Comparison of ENCODE assay signal across 9 mouse cellular contexts in genomic region chr1:87263796-87264133, GRCm38 (mm10). TPM values are rescaled to one million over a fixed set of nuclear protein-coding genes. Genes with fewer than 3 reads are reported as not detected.
A peak's percentile ranks its signal among the peaks of the same experiment; 100 is the strongest.
DNase-seq lines count a peak whose midpoint lies in the region; ATAC-seq and TF ChIP-seq lines count a peak whose summit lies in the region.
"Had no signal": no experiment of that assay in that cellular context is flagged by ENCODE, and none has a peak within 500 bp of the region (broad histone marks: within the 10 kb centered on the region; RNA-seq: fewer than 3 reads in every experiment).

No protein-coding gene starts in this region.

- H3K27me3 ChIP-seq in heart, embryonic 10.5 days (ENCODE audit: insufficient read depth, poor library complexity, severe bottlenecking) = peaks cover 98% of the 10 kb centered on the region
- peaks cover 14% of the 10 kb centered on the region for H3K27me3 ChIP-seq in C2C12 (ENCODE audit: control insufficient read depth, insufficient read depth, insufficient read length)
- H3K27me3 ChIP-seq in forebrain, embryonic 14.5 days (replicated peaks; ENCODE audit: control insufficient read depth, insufficient read depth, low read length) = peaks cover 37% of the 10 kb centered on the region
- peaks cover 97% of the 10 kb centered on the region for H3K27me3 ChIP-seq in liver, embryonic 15.5 days

- peak overlapping the region; percentile 35 for H3ac ChIP-seq in C2C12 (ENCODE audit: control insufficient read depth, insufficient read length, low read depth)

- H3K4me2 ChIP-seq in forebrain, embryonic 14.5 days (ENCODE audit: low read length) = peak overlapping the region; percentile 99
- peak overlapping the region; percentile 65 for H3K4me2 ChIP-seq in liver, embryonic 15.5 days

- H3K27ac ChIP-seq in heart, embryonic 10.5 days = no peak overlapping the region
- no peak overlapping the region for H3K27ac ChIP-seq in forebrain, embryonic 14.5 days (ENCODE audit: low read depth, low read length)
- no peak overlapping the region for H3K27ac ChIP-seq in liver, embryonic 15.5 days (replicated peaks)

- H3K9ac ChIP-seq in forebrain, embryonic 14.5 days (ENCODE audit: low read length) = peak overlapping the region; percentile 62; the same call in 1 of the 2 replicates
- H3K9ac ChIP-seq in liver, embryonic 15.5 days = no peak overlapping the region

- no peaks in the 10 kb centered on the region for H3K9me3 ChIP-seq in heart, embryonic 10.5 days
- no peaks in the 10 kb centered on the region for H3K9me3 ChIP-seq in forebrain, embryonic 14.5 days (replicated peaks; ENCODE audit: control insufficient read depth, low read length)
- H3K9me3 ChIP-seq in liver, embryonic 15.5 days (replicated peaks) = no peaks in the 10 kb centered on the region

- intact Hi-C loops in left cerebral cortex, postnatal 10 days (cut with DNase I) = no loop called here

- no peak for DNase-seq in heart, embryonic 10.5 days (ENCODE audit: low spot score)
- DNase-seq in heart, adult 9 months (ENCODE audit: low spot score in 2 of 2) = no peak
- peak; percentile 54 for DNase-seq in forebrain, embryonic 14.5 days (ENCODE audit: low spot score)
- no peak for DNase-seq in spleen, postnatal 14 days (ENCODE audit: low spot score in 2 of 2)
- DNase-seq in natural killer cell, adult 2 months (ENCODE audit: low spot score in 2 of 2) = no peak
- DNase-seq in left cerebral cortex, postnatal 10 days (ENCODE audit: extremely low spot score in 1 of 2, low spot score in 2 of 2) = no peak

- WGBS in heart, embryonic 10.5 days = 1% methylated on average over 12 of the region's 12 CpGs
- WGBS in forebrain, embryonic 14.5 days = 2% methylated on average over 12 of the region's 12 CpGs
- WGBS in liver, embryonic 15.5 days (ENCODE audit: insufficient replicate concordance) = 5% methylated on average over 12 of the region's 12 CpGs

- no peaks in the 10 kb centered on the region for H3K79me3 ChIP-seq in C2C12 (ENCODE audit: low read depth)

- peak; percentile 43 for ATAC-seq in forebrain, embryonic 14.5 days
- no peak for ATAC-seq in liver, embryonic 15.5 days (ENCODE audit: insufficient read depth)

- H3K36me3 ChIP-seq in heart, embryonic 10.5 days = no peaks in the 10 kb centered on the region
- H3K36me3 ChIP-seq in C2C12 (ENCODE audit: control insufficient read depth, insufficient read depth) = no peaks in the 10 kb centered on the region
- no peaks in the 10 kb centered on the region for H3K36me3 ChIP-seq in forebrain, embryonic 14.5 days (ENCODE audit: control insufficient read depth, insufficient read depth, low read length)
- no peaks in the 10 kb centered on the region for H3K36me3 ChIP-seq in liver, embryonic 15.5 days (replicated peaks)

- TF ChIP-seq CTCF in C2C12 (IDR thresholded peaks at IDR 0.05; ENCODE audit: control insufficient read depth, insufficient read depth, insufficient read length) = no peak

- peaks cover 23% of the 10 kb centered on the region for H3K4me1 ChIP-seq in heart, embryonic 10.5 days
- peaks cover 9% of the 10 kb centered on the region for H3K4me1 ChIP-seq in forebrain, embryonic 14.5 days (ENCODE audit: control insufficient read depth, insufficient read depth, low read length)
- peaks cover 18% of the 10 kb centered on the region for H3K4me1 ChIP-seq in liver, embryonic 15.5 days (replicated peaks)

- H3K4me3 ChIP-seq in heart, embryonic 10.5 days = peak overlapping the region; percentile 57
- H3K4me3 ChIP-seq in C2C12 (ENCODE audit: insufficient read depth, poor library complexity, severe bottlenecking) = no peak overlapping the region
- H3K4me3 ChIP-seq in forebrain, embryonic 14.5 days (ENCODE audit: low read depth, low read length) = peak overlapping the region; percentile 49
- H3K4me3 ChIP-seq in liver, embryonic 15.5 days (replicated peaks) = peak overlapping the region; percentile 40

- no peaks in the 10 kb centered on the region for H3K79me2 ChIP-seq in C2C12 (ENCODE audit: control insufficient read depth, insufficient read depth)

TF ChIP-seq in C2C12, 6 proteins besides CTCF, POLR2A, EP300 and RAD21:
- TF ChIP-seq CEBPB (IDR thresholded peaks at IDR 0.05; ENCODE audit: low read depth) (no peak), MYOG (IDR thresholded peaks at IDR 0.05; ENCODE audit: control insufficient read depth, extremely low read depth, insufficient read length) (no peak), USF1 (IDR thresholded peaks at IDR 0.05; ENCODE audit: low read depth) (no peak), MAX (IDR thresholded peaks at IDR 0.05) (no peak), FOSL1 (IDR thresholded peaks at IDR 0.05; ENCODE audit: insufficient read depth, low read length, poor library complexity, severe bottlenecking) (no peak), MYOD1 (IDR thresholded peaks at IDR 0.05; ENCODE audit: control insufficient read depth, insufficient read length, low read depth) (no peak)

RNA-seq across cellular contexts. Expression of gene Efhd1, which starts 0.4 kb away (rescaled TPM):
- 0.44 and 0.86 TPM in 2 replicates for polyA plus RNA-seq in heart, embryonic 10.5 days (2016; fragmentation: Nextera tagmentation; extraction: Ambion mirVana)
- polyA plus RNA-seq in C2C12 (2012; fragmentation: generic; extraction: Trizol) = 0.25 TPM
- polyA plus RNA-seq in forebrain, embryonic 14.5 days (2014; fragmentation: Nextera tagmentation; extraction: Ambion mirVana) = 0.48 and 0.68 TPM in 2 replicates
- 0.05 TPM in 1 of 2 replicates, not detected in the other for polyA plus RNA-seq in liver, embryonic 15.5 days (2015; fragmentation: Nextera tagmentation; extraction: Ambion mirVana)
- 1 to 10 TPM; 6.0 to 7.0 TPM for total RNA-seq in left cerebral cortex, postnatal 10 days (2021)
- total RNA-seq: hematopoietic stem cell, adult 5-6 weeks had no signal

RNA-seq across cellular contexts. Expression of gene Eif4e2, which starts 50.1 kb away (rescaled TPM):
- polyA plus RNA-seq in heart, embryonic 10.5 days (2016; fragmentation: Nextera tagmentation; extraction: Ambion mirVana) = 153 and 174 TPM in 2 replicates
- 159 TPM for polyA plus RNA-seq in C2C12 (2012; fragmentation: generic; extraction: Trizol)
- 56.6 and 61.9 TPM in 2 replicates for polyA plus RNA-seq in forebrain, embryonic 14.5 days (2014; fragmentation: Nextera tagmentation; extraction: Ambion mirVana)
- 69.4 and 73.3 TPM in 2 replicates for polyA plus RNA-seq in liver, embryonic 15.5 days (2015; fragmentation: Nextera tagmentation; extraction: Ambion mirVana)
- 10 to 100 TPM; 83.2 to 84.2 TPM for total RNA-seq in left cerebral cortex, postnatal 10 days (2021)

RNA-seq across cellular contexts. Expression of gene Chrng, which starts 59.3 kb away (rescaled TPM):
- polyA plus RNA-seq in heart, embryonic 10.5 days (2016; fragmentation: Nextera tagmentation; extraction: Ambion mirVana) = 0.34 and 0.96 TPM in 2 replicates
- 3.5 TPM for polyA plus RNA-seq in C2C12 (2012; fragmentation: generic; extraction: Trizol)
- not detected in 2 replicates for polyA plus RNA-seq in forebrain, embryonic 14.5 days (2014; fragmentation: Nextera tagmentation; extraction: Ambion mirVana)
- polyA plus RNA-seq in liver, embryonic 15.5 days (2015; fragmentation: Nextera tagmentation; extraction: Ambion mirVana) = 0.89 and 1.1 TPM in 2 replicates
- total RNA-seq in left cerebral cortex, postnatal 10 days (2021) = not detected
- total RNA-seq: hematopoietic stem cell, adult 5-6 weeks had no signal
